ENCODE assay signal across 21 mouse cellular contexts in the genomic region with DNA sequence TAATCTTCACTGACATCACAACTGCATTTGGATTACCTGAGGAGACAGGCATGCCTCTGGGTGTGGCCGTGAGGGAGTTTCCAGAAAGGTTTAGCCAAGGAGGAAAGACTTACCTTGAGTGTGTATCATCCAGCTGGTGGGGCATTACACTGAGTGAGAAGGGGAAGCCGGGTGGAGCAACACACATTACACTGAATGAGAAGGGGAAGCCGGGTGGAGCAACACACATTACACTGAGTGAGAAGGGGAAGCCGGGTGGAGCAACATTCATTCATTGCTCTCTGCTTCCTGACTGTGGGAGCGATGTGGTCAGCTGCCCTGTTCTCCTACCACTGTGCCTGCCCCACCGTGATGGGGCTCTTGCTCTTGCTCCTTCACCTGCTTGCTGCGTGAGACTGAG.
A peak's percentile ranks its signal among the peaks of the same experiment; 100 is the strongest.
DNase-seq lines count a peak whose midpoint lies in the region; ATAC-seq lines count a peak whose summit lies in the region.
"Had no signal": no experiment of that assay in that cellular context is flagged by ENCODE, and none has a peak within 500 bp of the region (broad histone marks: within the 10 kb centered on the region; RNA-seq: fewer than 3 reads in every experiment).

No protein-coding gene starts in this region.

- peak; percentile 95 for ATAC-seq in granulocyte monocyte progenitor cell, adult 5-6 weeks (replicated peaks; ENCODE audit: poor library complexity, severe bottlenecking)
- ATAC-seq in megakaryocyte, adult 5-6 weeks (ENCODE audit: poor library complexity, severe bottlenecking): peak; percentile 99
- peak; percentile 96 for ATAC-seq in neutrophil, adult 5-6 weeks (ENCODE audit: extremely low read depth, insufficient number of reproducible peaks, low FRiP score, poor library complexity, severe bottlenecking)
- ATAC-seq: activated CD4-positive, CD25-positive, alpha-beta regulatory T cell, adult 4 months; CD4-positive, CD25-positive, alpha-beta regulatory T cell, adult 4 months; forebrain, embryonic 14.5 days; forebrain, embryonic 16.5 days; Patski had no signal

- DNase-seq in 416B (ENCODE audit: low read depth): peak; percentile 18
- DNase-seq in embryo, embryonic 9.5 days (ENCODE audit: extremely low spot score): no peak
- DNase-seq in spleen, postnatal 14 days (ENCODE audit: low spot score in 2 of 2): no peak
- DNase-seq in heart, adult 9 months (ENCODE audit: low spot score in 2 of 2): no peak
- DNase-seq: adrenal gland, adult 2 months; adrenal gland, postnatal 10 days; adrenal gland, postnatal 25 days; B cell, adult 2 months; cerebellum, adult 11-12 months; cerebellum, adult 2 months; cerebellum, adult 9-10 months; cerebellum, postnatal 10 days; cerebellum, postnatal 25 days had no signal
